Mouse (Mus musculus) olfactory bulb, adult 2 months (tissue): Measurements from ENCODE around the gene Igtp.

ENCODE experiments used
- CTCF ChIP-seq: fragments of 200-500 bp; IDR thresholded peaks from 2 replicates; pipeline ENCODE4 v1.5.1; 2012; ENCODE audit warnings: low read depth, mild to moderate bottlenecking, low read length, moderate library complexity; ENCODE audit not compliant: insufficient read depth
- POLR2A ChIP-seq: fragments of 200-500 bp; IDR thresholded peaks from 2 replicates; pipeline ENCODE4 v1.6.1; 2012; ENCODE audit warnings: mild to moderate bottlenecking, low read depth, low read length, moderate library complexity; ENCODE audit not compliant: insufficient read depth

- no peak for TF ChIP-seq CTCF
- TF ChIP-seq POLR2A, result no peak
These were observed 31.8 kb downstream of the Igtp start for GRCm38 (mm10) chr11:58231156-58231555.
